Mouse (Mus musculus): ENCODE measurements at regions not wholly inside any gene's neighbourhood (a gene's known extent, or its start where the extent isn't known, plus 50 kb on each side); places are given as distances from the start of the nearest gene placed in this dataset.
A peak's percentile ranks its signal among the peaks of the same experiment; 100 is the strongest.

DNA sequence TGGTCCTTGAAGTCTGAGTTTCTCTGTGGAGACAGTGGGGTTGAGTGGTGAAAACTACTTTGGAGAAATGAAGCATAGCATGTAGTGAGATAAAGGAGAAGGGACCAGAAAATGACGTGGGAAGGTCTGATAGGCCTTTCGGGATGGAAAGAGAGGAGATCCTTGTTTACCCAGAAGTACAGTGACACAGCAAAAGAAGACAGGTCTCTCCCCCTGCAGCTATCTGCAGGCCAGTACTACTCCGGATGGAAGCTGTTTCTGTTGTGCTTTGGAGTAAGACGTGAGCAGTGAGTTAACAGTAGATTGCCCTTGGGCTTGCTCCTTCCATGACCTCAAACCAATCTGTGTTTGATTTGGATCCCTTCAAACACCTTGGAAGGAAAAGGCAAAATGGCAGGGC is 1277.5 kb downstream of the Gsdmc2 start:
- no peak for DNase-seq

GRCm38 (mm10) chr15:62566106-62566511 is 1278.9 kb downstream of the Gsdmc2 start:
- DNase-seq: no peak

GRCm38 (mm10) chr15:62533233-62533632 is 1311.7 kb downstream of the Gsdmc2 start:
- DNase-seq: no peak

GRCm38 (mm10) chr15:62528975-62529374 is 1316.0 kb downstream of the Gsdmc2 start:
- DNase-seq: no peak

- DNase-seq: no peak
These were observed 1320.3 kb downstream of the Gsdmc2 start for GRCm38 (mm10) chr15:62524628-62525027.

DNA sequence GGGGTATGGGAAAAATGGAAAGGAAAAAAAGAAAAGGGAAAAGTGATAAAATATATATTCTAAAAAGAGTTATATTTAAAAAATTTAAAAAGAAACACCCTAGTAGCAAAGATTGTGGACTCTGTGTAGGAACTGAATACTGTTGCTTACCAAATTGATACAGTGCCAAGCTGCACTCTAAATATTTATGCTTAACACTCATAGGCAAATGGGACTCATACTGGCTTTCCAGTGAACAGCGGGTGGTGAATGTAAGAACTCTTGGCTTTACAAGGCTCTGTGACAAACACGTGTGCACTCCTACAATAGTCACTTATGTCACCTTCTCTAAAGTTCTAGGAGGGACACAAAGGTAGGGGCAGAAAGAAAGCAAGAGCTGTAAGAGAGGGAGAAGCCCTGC is 1320.8 kb downstream of the Gsdmc2 start:
- DNase-seq: no peak

GRCm38 (mm10) chr15:62513462-62513861 is 1331.5 kb downstream of the Gsdmc2 start:
- no peak for DNase-seq

DNA sequence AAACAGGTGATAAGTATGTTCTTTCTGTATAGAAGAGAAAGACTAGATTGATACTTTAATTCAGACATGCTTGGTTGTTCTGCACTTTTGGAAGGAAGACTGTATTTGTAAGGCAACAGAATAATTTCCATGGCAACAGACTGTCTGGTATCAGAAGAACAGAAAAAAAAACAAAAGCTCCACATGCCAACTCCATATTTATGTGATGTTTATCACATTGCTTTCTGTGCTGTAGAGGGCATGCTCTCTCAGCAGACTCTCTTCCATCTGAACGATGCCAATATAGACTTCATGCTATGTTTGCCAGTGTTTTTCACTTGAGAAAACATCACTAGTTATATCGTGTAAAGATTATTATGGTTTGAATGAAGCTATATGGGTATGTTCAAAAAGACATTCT is 1333.5 kb downstream of the Gsdmc2 start:
- no peak for DNase-seq

- no peak for DNase-seq
These were observed 1341.1 kb downstream of the Gsdmc2 start for GRCm38 (mm10) chr15:62503866-62504265.

DNA sequence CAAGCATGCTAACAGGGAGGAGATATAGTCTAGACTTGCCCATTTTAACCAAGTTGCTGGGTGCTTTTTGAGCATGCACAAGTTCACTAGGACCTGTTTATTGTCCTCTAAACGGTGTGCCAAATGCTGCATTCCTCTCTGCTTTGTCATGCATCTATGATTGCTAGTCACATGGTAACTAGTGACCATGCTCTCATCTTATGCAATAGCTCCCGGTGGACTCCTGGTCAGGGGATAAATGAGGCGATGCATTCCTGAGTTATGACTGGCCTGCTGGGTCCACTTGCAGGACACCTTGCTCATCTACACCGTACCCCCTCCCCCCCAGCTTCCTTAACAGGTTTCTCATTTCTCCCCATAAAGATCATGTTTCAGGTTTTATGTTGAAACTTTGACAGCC is 1344.0 kb downstream of the Gsdmc2 start:
- DNase-seq: no peak

GRCm38 (mm10) chr15:62500522-62500921 is 1344.5 kb downstream of the Gsdmc2 start:
- no peak for DNase-seq

GRCm38 (mm10) chr15:62496193-62496592 is 1348.8 kb downstream of the Gsdmc2 start:
- DNase-seq: no peak

- DNase-seq: no peak
These were observed 1352.6 kb downstream of the Gsdmc2 start for GRCm38 (mm10) chr15:62492350-62492749.

DNA sequence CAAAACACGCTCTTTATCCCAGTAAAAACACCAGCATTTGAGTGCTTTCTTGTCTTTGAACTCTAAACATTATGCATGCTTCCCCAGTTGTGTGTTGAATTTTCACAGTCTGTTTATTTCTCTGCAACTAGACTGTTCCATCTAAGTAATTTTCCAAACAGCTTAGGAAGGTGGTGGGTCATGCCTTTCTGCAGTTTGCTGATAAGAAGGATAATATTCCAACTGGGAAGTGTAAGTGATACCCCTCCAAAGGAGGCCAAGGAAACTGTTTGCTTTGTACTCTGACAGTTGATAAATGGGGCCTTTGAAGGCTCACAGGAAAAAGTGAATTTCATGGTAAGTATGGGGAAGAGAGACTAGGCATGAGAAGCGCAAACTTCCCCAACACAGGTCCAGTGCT is 1354.4 kb downstream of the Gsdmc2 start:
- no peak for DNase-seq

DNA sequence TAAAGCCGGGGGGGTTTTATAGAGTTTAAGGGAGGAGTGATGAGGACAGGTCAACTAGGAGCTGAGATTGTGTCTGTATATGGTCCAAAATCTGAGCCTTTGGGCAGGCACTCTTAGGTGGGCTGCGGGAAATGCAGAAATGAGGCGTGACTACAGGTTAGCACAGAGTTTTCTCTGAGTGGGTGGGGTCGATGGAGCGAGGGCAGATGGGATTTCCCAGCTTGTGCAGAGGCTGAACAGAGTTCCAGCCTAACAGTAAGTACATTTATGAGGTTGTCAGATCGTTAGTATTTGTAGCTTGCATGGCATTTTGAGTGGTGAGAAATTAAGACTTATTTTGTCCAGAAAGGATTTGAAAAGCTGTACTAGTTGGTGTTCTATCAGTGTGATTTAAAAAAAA is 1358.4 kb downstream of the Gsdmc2 start:
- DNase-seq: no peak

GRCm38 (mm10) chr15:62484350-62484749 is 1360.6 kb downstream of the Gsdmc2 start:
- DNase-seq: no peak

- DNase-seq: no peak
These were observed 1361.4 kb downstream of the Gsdmc2 start for GRCm38 (mm10) chr15:62483534-62483933.

DNA sequence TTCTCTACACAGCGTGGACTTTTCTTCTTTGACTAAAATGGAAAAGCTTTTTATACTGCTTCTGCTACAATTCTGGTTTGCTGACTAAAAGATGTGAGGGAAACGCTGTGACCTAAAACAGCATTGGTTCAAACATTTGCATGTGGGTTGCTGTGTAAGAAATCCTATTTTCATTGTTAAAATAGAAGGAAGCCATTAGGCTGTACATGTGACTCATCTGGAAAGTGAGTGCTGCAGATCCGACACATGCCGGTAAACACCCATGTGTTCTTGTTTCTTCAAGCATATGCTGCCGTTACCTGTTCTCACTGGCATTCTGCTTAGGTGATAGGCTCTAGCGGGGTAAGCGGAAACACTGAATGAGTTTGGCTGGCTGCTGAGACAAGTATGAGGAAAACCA is 1362.6 kb downstream of the Gsdmc2 start:
- DNase-seq: peak; percentile 23

- DNase-seq: no peak
These were observed 1367.2 kb downstream of the Gsdmc2 start for GRCm38 (mm10) chr15:62477779-62478178.

GRCm38 (mm10) chr15:62476452-62476851 is 1368.5 kb downstream of the Gsdmc2 start:
- DNase-seq: no peak

DNA sequence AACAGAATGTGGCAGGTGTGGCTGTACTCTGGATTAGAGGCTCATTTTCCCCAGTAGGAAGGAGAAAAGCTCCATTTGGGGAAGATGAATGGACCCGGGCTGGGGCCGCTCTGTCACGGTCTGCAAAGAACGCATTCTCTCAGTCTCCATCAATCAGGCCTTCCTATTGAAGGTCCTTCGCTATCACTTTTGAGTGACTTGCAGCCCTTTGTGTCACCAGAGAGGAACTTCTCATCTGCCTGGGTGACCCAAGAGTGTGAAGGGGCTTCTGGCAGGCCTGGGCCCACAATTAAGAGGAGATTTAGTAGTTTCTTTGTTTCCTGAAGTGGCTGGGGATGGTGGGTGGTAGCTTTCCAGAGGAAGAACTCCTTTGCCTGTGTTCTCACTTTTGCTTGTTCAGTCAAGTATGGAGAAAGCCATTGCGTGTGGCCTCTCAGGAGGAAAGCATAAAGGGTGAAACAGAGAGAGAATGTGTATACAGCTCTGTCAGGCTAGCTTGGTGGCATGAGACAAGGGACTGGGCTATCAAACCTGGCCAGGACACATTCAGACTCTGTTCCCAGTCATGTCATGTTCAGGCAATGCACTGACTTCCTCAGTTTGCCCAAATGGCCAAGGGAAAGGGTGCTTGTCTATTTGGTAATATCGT is 1374.2 kb downstream of the Gsdmc2 start:
- DNase-seq: no peak

GRCm38 (mm10) chr15:62468076-62468475 is 1376.9 kb downstream of the Gsdmc2 start:
- no peak for DNase-seq

DNA sequence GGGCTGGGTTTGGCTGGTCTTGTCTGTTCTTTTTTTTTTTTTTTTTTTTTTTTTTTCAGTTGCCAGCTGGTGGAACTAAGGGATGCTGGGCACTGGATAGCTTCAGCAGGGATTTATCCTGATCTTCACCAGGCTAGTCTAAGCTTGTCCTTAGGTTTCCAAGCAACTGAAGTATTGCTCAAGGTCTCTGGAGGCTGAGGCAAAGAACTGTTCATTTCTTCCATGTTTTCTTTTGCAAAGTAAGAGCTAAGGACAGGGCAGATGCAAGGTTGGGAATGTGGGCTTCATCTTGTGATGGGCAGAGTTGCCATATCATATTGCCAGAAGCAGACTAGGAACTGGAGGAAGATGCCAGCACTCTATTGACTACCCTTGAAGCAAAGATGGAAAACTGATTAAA is 1378.1 kb downstream of the Gsdmc2 start:
- no peak for DNase-seq

DNA sequence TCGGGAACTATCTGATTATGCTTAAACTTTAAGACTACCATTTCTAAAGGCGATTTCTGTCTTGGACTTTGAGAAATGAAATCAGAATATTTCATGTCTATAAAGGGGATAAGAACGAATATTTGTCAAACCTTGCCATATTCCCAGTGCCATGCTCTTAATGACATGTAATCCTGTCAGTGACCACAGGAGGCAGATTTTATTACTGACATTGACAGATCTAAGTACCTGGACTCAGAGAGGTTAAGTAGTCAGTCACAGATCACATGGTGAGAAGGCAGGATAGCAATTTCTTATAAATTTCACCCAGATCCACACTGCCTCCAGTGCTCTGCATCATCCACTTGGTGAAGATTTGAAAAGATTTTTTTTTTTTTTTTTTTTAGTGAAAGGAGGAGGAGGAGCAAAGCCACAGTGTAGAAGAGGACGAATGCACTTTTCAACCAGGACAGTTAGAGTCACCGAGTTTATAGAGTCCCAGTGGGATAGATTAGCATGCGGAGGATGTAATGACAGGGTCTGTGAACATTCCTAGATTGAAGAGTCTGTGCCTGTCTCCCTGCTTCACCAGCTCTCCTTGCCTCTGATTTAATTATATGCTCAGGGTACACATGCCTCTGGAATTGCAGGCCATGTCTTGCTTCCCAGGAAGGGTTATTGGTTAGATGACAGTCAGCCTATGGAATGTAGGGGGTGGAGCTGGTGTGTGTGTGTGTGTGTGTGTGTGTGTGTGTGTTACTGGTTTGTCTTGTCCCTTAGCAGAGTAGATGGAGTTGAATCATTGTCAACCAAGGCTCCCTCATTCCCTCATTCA is 1379.7 kb downstream of the Gsdmc2 start:
- DNase-seq: no peak

- DNase-seq: peak; percentile 57
These were observed 1382.3 kb downstream of the Gsdmc2 start for GRCm38 (mm10) chr15:62462698-62463097.

Measured in right cerebral cortex, postnatal 25 days (tissue).